17 mouse cellular contexts compared by ENCODE assay signal in the genomic region with DNA sequence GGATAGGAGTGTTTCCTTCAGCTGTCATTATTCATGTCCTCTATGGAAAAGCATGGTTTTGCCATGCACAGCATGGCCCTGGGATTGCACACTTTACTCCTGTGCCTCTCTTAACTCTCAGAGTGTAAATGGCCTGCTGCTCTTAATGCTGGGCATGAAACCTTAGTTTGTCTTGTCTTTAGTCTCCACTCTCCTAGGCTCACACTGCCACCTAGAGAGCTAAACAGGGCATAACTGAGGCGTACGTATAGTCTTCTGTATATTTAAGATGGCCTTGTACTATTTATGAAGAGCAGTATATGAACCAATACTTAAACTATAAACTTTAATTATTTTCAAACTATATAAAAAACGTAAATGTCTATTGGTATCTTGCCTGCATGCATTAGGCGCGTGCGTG.
DNase-seq lines count a peak whose midpoint lies in the region; ATAC-seq and TF ChIP-seq lines count a peak whose summit lies in the region.
"Had no signal": no experiment of that assay in that cellular context is flagged by ENCODE, and none has a peak within 500 bp of the region (broad histone marks: within the 10 kb centered on the region; RNA-seq: fewer than 3 reads in every experiment).

No protein-coding gene starts in this region.

- H3K36me3 ChIP-seq in hindbrain, postnatal 0 days (ENCODE audit: insufficient read depth, low read length): no peaks in the 10 kb centered on the region
- H3K36me3 ChIP-seq in hindbrain, embryonic 16.5 days (ENCODE audit: control insufficient read depth, insufficient read depth, low read length): no peaks in the 10 kb centered on the region
- H3K36me3 ChIP-seq in midbrain, embryonic 10.5 days: no peaks in the 10 kb centered on the region
- H3K36me3 ChIP-seq in midbrain, embryonic 13.5 days: no peaks in the 10 kb centered on the region
- H3K36me3 ChIP-seq: hindbrain, embryonic 13.5 days; kidney, embryonic 15.5 days; liver, embryonic 15.5 days; neural tube, embryonic 15.5 days had no signal

- in situ Hi-C loops in Patski (cut with MboI; ENCODE audit: low pct_unique_long_range_greater_than_20kb): no loop called here

- H3K4me1 ChIP-seq in hindbrain, postnatal 0 days (ENCODE audit: insufficient read depth, low read length): no peaks in the 10 kb centered on the region
- no peaks in the 10 kb centered on the region for H3K4me1 ChIP-seq in hindbrain, embryonic 16.5 days (ENCODE audit: control insufficient read depth, insufficient read depth, low read depth, low read length)
- H3K4me1 ChIP-seq in midbrain, embryonic 10.5 days: no peaks in the 10 kb centered on the region
- H3K4me1 ChIP-seq in midbrain, embryonic 13.5 days (replicated peaks): no peaks in the 10 kb centered on the region
- H3K4me1 ChIP-seq: hindbrain, embryonic 13.5 days; kidney, embryonic 15.5 days; liver, embryonic 15.5 days; neural tube, embryonic 15.5 days had no signal

- H3K27me3 ChIP-seq in hindbrain, postnatal 0 days (ENCODE audit: insufficient read depth, low read length): no peaks in the 10 kb centered on the region
- no peaks in the 10 kb centered on the region for H3K27me3 ChIP-seq in hindbrain, embryonic 16.5 days (replicated peaks; ENCODE audit: control insufficient read depth, insufficient read depth, low read length)
- H3K27me3 ChIP-seq in midbrain, embryonic 10.5 days (ENCODE audit: low read depth, poor library complexity, severe bottlenecking): no peaks in the 10 kb centered on the region
- no peaks in the 10 kb centered on the region for H3K27me3 ChIP-seq in midbrain, embryonic 13.5 days
- H3K27me3 ChIP-seq in Patski: no peaks in the 10 kb centered on the region
- H3K27me3 ChIP-seq: hindbrain, embryonic 13.5 days; kidney, embryonic 15.5 days; liver, embryonic 15.5 days; neural tube, embryonic 15.5 days had no signal

- CTCF ChIA-PET in Patski (lab: Charles Lee): interaction anchor here (0.8 to 2.0 kb wide), 4 partner anchors 9 to 19 kb away, joined by 3 to 7 read pairs (median 4); no protein-coding TSS in a partner anchor

- H3K9me3 ChIP-seq in hindbrain, postnatal 0 days (ENCODE audit: low read length): no peaks in the 10 kb centered on the region
- no peaks in the 10 kb centered on the region for H3K9me3 ChIP-seq in hindbrain, embryonic 16.5 days (ENCODE audit: control insufficient read depth, low read length)
- no peaks in the 10 kb centered on the region; the same call in 1 of the 2 replicates for H3K9me3 ChIP-seq in midbrain, embryonic 10.5 days (replicated peaks)
- no peaks in the 10 kb centered on the region for H3K9me3 ChIP-seq in midbrain, embryonic 13.5 days
- H3K9me3 ChIP-seq: kidney, embryonic 15.5 days; liver, embryonic 15.5 days; neural tube, embryonic 15.5 days had no signal

- peak; percentile 31; the same call in 1 of the 2 replicates for TF ChIP-seq CTCF in hindbrain, postnatal 0 days (IDR thresholded peaks at IDR 0.05; ENCODE audit: low read depth)
- peak; percentile 26 for TF ChIP-seq CTCF in Patski (IDR thresholded peaks at IDR 0.05)

- POLR2A ChIA-PET in Patski (lab: Charles Lee): no interaction called here

- ATAC-seq in hindbrain, postnatal 0 days: no peak
- no peak for ATAC-seq in hindbrain, embryonic 16.5 days
- no peak for ATAC-seq in midbrain, embryonic 13.5 days
- no peak for ATAC-seq in Patski
- ATAC-seq in megakaryocyte progenitor cell, adult 5-6 weeks (replicated peaks; ENCODE audit: poor library complexity): 0 out of 2 replicates have a peak, but pooled peaks have one; percentile 39
- ATAC-seq: forebrain, embryonic 14.5 days had no signal

- H3K27ac ChIP-seq in hindbrain, postnatal 0 days: no peak overlapping the region
- no peak overlapping the region for H3K27ac ChIP-seq in hindbrain, embryonic 16.5 days (ENCODE audit: low read depth, low read length)
- H3K27ac ChIP-seq in midbrain, embryonic 10.5 days (replicated peaks): no peak overlapping the region
- no peak overlapping the region for H3K27ac ChIP-seq in midbrain, embryonic 13.5 days
- H3K27ac ChIP-seq: hindbrain, embryonic 13.5 days; kidney, embryonic 15.5 days; liver, embryonic 15.5 days; neural tube, embryonic 15.5 days had no signal

- DNase-seq in hindbrain, postnatal 0 days (ENCODE audit: low spot score): peak; percentile 38
- DNase-seq in midbrain, embryonic 10.5 days (ENCODE audit: low spot score): peak; percentile 4
- DNase-seq in Patski (ENCODE audit: low read depth, low spot score): no peak
- no peak for DNase-seq in testis, postnatal 14 days (ENCODE audit: low spot score)
- DNase-seq in frontal cortex, postnatal 25 days (ENCODE audit: low spot score in 2 of 2): no peak
- DNase-seq: adrenal gland, postnatal 10 days; gastrocnemius, postnatal 25 days; left cerebral cortex, postnatal 4 days; retina, postnatal 1 day had no signal

- H3K4me3 ChIP-seq in hindbrain, postnatal 0 days (ENCODE audit: low read length): no peak overlapping the region
- H3K4me3 ChIP-seq in hindbrain, embryonic 16.5 days (ENCODE audit: low read length): no peak overlapping the region
- H3K4me3 ChIP-seq in midbrain, embryonic 10.5 days: no peak overlapping the region
- no peak overlapping the region for H3K4me3 ChIP-seq in midbrain, embryonic 13.5 days (replicated peaks)
- H3K4me3 ChIP-seq: hindbrain, embryonic 13.5 days; kidney, embryonic 15.5 days; liver, embryonic 15.5 days; neural tube, embryonic 15.5 days had no signal

- H3K9ac ChIP-seq in hindbrain, postnatal 0 days (replicated peaks; ENCODE audit: low read length): no peak overlapping the region
- no peak overlapping the region for H3K9ac ChIP-seq in hindbrain, embryonic 16.5 days (ENCODE audit: low read depth, low read length)
- H3K9ac ChIP-seq in midbrain, embryonic 13.5 days (replicated peaks): no peak overlapping the region
- H3K9ac ChIP-seq: hindbrain, embryonic 13.5 days; kidney, embryonic 15.5 days; liver, embryonic 15.5 days; neural tube, embryonic 15.5 days had no signal

- H3K4me2 ChIP-seq in hindbrain, postnatal 0 days (ENCODE audit: low read depth, low read length): no peak overlapping the region
- H3K4me2 ChIP-seq in hindbrain, embryonic 16.5 days (ENCODE audit: low read length): no peak overlapping the region
- no peak overlapping the region for H3K4me2 ChIP-seq in midbrain, embryonic 13.5 days (replicated peaks)
- H3K4me2 ChIP-seq: hindbrain, embryonic 13.5 days; kidney, embryonic 15.5 days; liver, embryonic 15.5 days; neural tube, embryonic 15.5 days had no signal

- WGBS in hindbrain, postnatal 0 days: 88% methylated on average over 6 of the region's 6 CpGs
- WGBS in hindbrain, embryonic 16.5 days: 89% methylated on average over 6 of the region's 6 CpGs
- 90% methylated on average over 6 of the region's 6 CpGs for WGBS in midbrain, embryonic 10.5 days
- WGBS in midbrain, embryonic 13.5 days: 89% methylated on average over 6 of the region's 6 CpGs

Comparison
In these comparisons a context has a peak if more than half of its experiments do, and no peak if none do; other contexts are left out.
1. DNase-seq: peak in hindbrain, postnatal 0 days (single experiment) and midbrain, embryonic 10.5 days (single experiment); none in Patski (single experiment), testis, postnatal 14 days (single experiment) and frontal cortex, postnatal 25 days (0 of 2).